Mouse (Mus musculus): Measurements from ENCODE around the gene Capn1. TPM values are rescaled to one million over a fixed set of nuclear protein-coding genes. Genes with fewer than 3 reads are reported as not detected.
A peak's percentile ranks its signal among the peaks of the same experiment; 100 is the strongest.
"Not testable (repeated sequence)": the region's sequence is repeated elsewhere in the genome, so short reads cannot be mapped to it uniquely, and the experiment has no call there.

Gene Capn1
- total RNA-seq, 1 experiment from 2014 or later = 45.8 TPM

- not testable (repeated sequence) for ATAC-seq (replicated peaks; ENCODE audit: insufficient number of reproducible peaks, low FRiP score, low TSS enrichment, poor library complexity, severe bottlenecking)
Observed at GRCm38 (mm10) chr19:6044102-6044501, 28.4 kb upstream of the Capn1 start.

- ATAC-seq (replicated peaks; ENCODE audit: insufficient number of reproducible peaks, low FRiP score, low TSS enrichment, poor library complexity, severe bottlenecking) = no peak
Observed at GRCm38 (mm10) chr19:6042293-6042692, 26.6 kb upstream of the Capn1 start.

GRCm38 (mm10) chr19:6040002-6040401 lies 24.3 kb upstream of the Capn1 start:
- ATAC-seq (replicated peaks; ENCODE audit: insufficient number of reproducible peaks, low FRiP score, low TSS enrichment, poor library complexity, severe bottlenecking) = no peak

GRCm38 (mm10) chr19:6038326-6038725 lies 22.6 kb upstream of the Capn1 start:
- ATAC-seq (replicated peaks; ENCODE audit: insufficient number of reproducible peaks, low FRiP score, low TSS enrichment, poor library complexity, severe bottlenecking) = no peak

GRCm38 (mm10) chr19:6037695-6038094 lies 22.0 kb upstream of the Capn1 start:
- no peak for ATAC-seq (replicated peaks; ENCODE audit: insufficient number of reproducible peaks, low FRiP score, low TSS enrichment, poor library complexity, severe bottlenecking)

- no peak for ATAC-seq (replicated peaks; ENCODE audit: insufficient number of reproducible peaks, low FRiP score, low TSS enrichment, poor library complexity, severe bottlenecking)
Observed at GRCm38 (mm10) chr19:6035966-6036585, 20.4 kb upstream of the Capn1 start.

GRCm38 (mm10) chr19:6030520-6031280 lies 15.0 kb upstream of the Capn1 start:
- no peak for ATAC-seq (replicated peaks; ENCODE audit: insufficient number of reproducible peaks, low FRiP score, low TSS enrichment, poor library complexity, severe bottlenecking)

GRCm38 (mm10) chr19:6029426-6029825 lies 13.7 kb upstream of the Capn1 start:
- ATAC-seq (replicated peaks; ENCODE audit: insufficient number of reproducible peaks, low FRiP score, low TSS enrichment, poor library complexity, severe bottlenecking) = no peak

GRCm38 (mm10) chr19:6028991-6029390 lies 13.3 kb upstream of the Capn1 start:
- ATAC-seq (replicated peaks; ENCODE audit: insufficient number of reproducible peaks, low FRiP score, low TSS enrichment, poor library complexity, severe bottlenecking) = no peak

- ATAC-seq (replicated peaks; ENCODE audit: insufficient number of reproducible peaks, low FRiP score, low TSS enrichment, poor library complexity, severe bottlenecking) = no peak
Observed at GRCm38 (mm10) chr19:6023930-6024329, 8.2 kb upstream of the Capn1 start.

- no peak for ATAC-seq (replicated peaks; ENCODE audit: insufficient number of reproducible peaks, low FRiP score, low TSS enrichment, poor library complexity, severe bottlenecking)
Observed at GRCm38 (mm10) chr19:6023059-6023458, 7.4 kb upstream of the Capn1 start.

GRCm38 (mm10) chr19:6020276-6020675 lies 4.6 kb upstream of the Capn1 start:
- no peak for ATAC-seq (replicated peaks; ENCODE audit: insufficient number of reproducible peaks, low FRiP score, low TSS enrichment, poor library complexity, severe bottlenecking)

GRCm38 (mm10) chr19:6018142-6019089 lies 2.7 kb upstream of the Capn1 start:
- ATAC-seq (replicated peaks; ENCODE audit: insufficient number of reproducible peaks, low FRiP score, low TSS enrichment, poor library complexity, severe bottlenecking) = peak; percentile 78; the same call in 1 of the 2 replicates

- ATAC-seq (replicated peaks; ENCODE audit: insufficient number of reproducible peaks, low FRiP score, low TSS enrichment, poor library complexity, severe bottlenecking) = no peak
Observed at GRCm38 (mm10) chr19:6016532-6016931, 835 bp upstream of the Capn1 start.

GRCm38 (mm10) chr19:6014991-6015510 lies 646 bp downstream of the Capn1 start:
- 0 out of 2 replicates have a peak, but pooled peaks have one; percentile 30 for ATAC-seq (replicated peaks; ENCODE audit: insufficient number of reproducible peaks, low FRiP score, low TSS enrichment, poor library complexity, severe bottlenecking)

- no peak for ATAC-seq (replicated peaks; ENCODE audit: insufficient number of reproducible peaks, low FRiP score, low TSS enrichment, poor library complexity, severe bottlenecking)
Observed at GRCm38 (mm10) chr19:6013691-6014090, 2.0 kb downstream of the Capn1 start.

GRCm38 (mm10) chr19:6009137-6009536 lies 6.6 kb downstream of the Capn1 start:
- no peak for ATAC-seq (replicated peaks; ENCODE audit: insufficient number of reproducible peaks, low FRiP score, low TSS enrichment, poor library complexity, severe bottlenecking)

GRCm38 (mm10) chr19:6007013-6007412 lies 8.7 kb downstream of the Capn1 start:
- no peak for ATAC-seq (replicated peaks; ENCODE audit: insufficient number of reproducible peaks, low FRiP score, low TSS enrichment, poor library complexity, severe bottlenecking)

GRCm38 (mm10) chr19:6005541-6005940 lies 10.2 kb downstream of the Capn1 start:
- ATAC-seq (replicated peaks; ENCODE audit: insufficient number of reproducible peaks, low FRiP score, low TSS enrichment, poor library complexity, severe bottlenecking) = no peak

Data from monocyte, adult 5-6 weeks (primary cell).